Mouse (Mus musculus) gastrocnemius, postnatal 14 days (tissue): ENCODE data around the gene Anxa1. TPM values are rescaled to one million over a fixed set of nuclear protein-coding genes. Genes with fewer than 3 reads are reported as not detected.

Source experiments
- DNase-seq: peaks from one replicate; pipeline ENCODE4 v3.0.0; 2021; ENCODE audit warnings: mixed read lengths
- intact Hi-C: fragments of 180-260 bp; cut with DNase I; formaldehyde crosslinking; loops from one replicate; pipeline ENCODE4 v1.15.1; 2025; ENCODE audit warnings: low total_unique reads
- total RNA-seq, 2 experiments: library from RNA; stranded (reverse); gene quantifications; 2 replicates each; pipeline ENCODE4 v1.2.3; 2021

Gene Anxa1
- total RNA-seq, 2 experiments from 2014 or later = 21.7 to 22.2 TPM

DNA sequence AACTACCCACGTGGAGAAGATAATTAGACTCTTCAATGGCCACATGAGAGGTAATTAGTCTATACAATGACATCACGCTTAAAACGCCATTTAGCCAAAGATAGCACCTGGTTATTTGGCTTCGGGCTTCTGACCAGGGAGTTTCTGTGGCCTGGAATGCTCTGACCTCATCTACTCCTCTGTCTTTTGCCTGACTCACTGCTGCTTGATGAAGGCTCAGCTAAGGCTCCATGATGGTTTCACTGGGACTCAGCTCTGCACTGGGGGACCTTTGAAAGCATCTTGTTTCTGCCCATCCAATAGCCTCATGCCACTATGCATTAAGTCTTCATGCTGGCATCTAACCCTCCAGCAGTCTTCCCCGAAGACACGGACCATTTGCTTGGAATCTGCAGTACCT, 2.5 kb downstream of the Anxa1 start:
- no peak for DNase-seq
- intact Hi-C loops = no loop called here

- DNase-seq = no peak
- intact Hi-C loops = no loop called here
Observed at GRCm38 (mm10) chr19:20386296-20386695, 4.4 kb downstream of the Anxa1 start.

- DNase-seq = no peak
- intact Hi-C loops = no loop called here
Observed at GRCm38 (mm10) chr19:20385645-20386044, 5.1 kb downstream of the Anxa1 start.

DNA sequence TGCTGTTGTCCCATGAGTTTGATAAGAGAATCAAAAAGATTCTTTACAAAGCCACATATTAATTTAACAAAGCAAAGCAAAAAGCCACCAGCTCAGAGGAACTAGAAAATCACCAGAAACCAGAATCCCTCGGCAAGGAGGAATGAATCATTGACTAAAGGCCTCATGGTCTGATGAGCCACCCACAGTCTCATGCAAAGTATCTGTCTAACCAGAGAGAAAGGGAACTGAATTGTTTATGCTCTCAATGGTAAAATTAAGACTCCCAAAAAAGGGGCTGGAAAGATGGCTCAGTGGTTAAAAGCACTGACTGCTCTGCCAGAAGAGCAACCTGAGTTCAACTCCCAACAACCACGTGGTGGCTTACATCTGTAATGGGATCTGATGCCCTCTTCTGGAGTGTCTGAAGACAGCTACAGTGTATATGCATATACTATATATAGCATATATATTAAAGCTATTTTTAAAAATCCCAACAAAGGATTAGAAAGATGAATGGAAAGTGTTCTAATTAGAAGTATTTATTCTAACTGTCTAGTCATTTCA, 9.5 kb downstream of the Anxa1 start:
- intact Hi-C loops = no loop called here
- no peak for DNase-seq

DNA sequence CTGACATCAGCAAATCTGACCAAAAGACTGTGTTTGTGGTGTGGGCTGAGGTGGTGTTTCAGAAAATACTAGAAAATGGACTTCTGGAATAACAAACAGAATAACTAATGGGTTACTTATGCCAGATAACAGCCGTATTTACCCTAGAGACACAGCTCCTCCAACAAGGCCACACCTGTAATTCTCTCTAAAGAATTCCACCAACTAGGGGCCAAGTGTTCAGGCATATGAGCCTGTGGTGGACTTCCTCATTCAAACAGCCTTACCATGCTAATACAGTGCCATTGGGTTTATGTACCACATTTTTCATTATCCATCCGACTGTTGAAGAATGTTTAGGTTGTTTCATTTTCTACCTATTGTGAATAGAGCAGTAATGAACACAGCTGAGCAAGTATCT, 20.6 kb downstream of the Anxa1 start:
- DNase-seq = no peak
- intact Hi-C loops = no loop called here

DNA sequence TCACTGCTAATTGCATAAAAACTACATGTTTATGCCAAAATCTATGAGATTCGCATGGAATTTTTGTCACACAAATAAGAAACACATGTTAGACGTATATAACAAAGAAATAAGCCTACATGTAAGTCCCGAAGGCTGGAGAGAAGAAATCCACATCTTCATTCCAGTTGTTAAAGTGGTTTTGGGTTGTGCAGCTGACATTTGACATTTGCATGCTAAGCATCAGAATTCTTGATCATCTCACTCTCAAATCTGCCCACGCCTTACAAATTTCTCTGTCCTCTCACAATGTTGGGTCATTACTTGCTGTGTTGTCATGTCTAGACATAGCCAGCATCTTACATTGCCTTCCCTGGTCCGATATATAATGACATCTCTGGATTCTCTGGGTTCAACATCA, 24.2 kb downstream of the Anxa1 start:
- no peak for DNase-seq
- intact Hi-C loops = loop anchor here (5.0 to 10.0 kb wide), 2 partner anchors 66 to 398 kb away; no protein-coding TSS in a partner anchor

GRCm38 (mm10) chr19:20366010-20366409, 24.7 kb downstream of the Anxa1 start:
- no peak for DNase-seq
- intact Hi-C loops = loop anchor here (5.0 to 10.0 kb wide), 2 partner anchors 66 to 399 kb away; no protein-coding TSS in a partner anchor

GRCm38 (mm10) chr19:20365364-20365763, 25.4 kb downstream of the Anxa1 start:
- no peak for DNase-seq
- intact Hi-C loops = loop anchor here (5.0 to 10.0 kb wide), 2 partner anchors 67 to 399 kb away; no protein-coding TSS in a partner anchor

DNA sequence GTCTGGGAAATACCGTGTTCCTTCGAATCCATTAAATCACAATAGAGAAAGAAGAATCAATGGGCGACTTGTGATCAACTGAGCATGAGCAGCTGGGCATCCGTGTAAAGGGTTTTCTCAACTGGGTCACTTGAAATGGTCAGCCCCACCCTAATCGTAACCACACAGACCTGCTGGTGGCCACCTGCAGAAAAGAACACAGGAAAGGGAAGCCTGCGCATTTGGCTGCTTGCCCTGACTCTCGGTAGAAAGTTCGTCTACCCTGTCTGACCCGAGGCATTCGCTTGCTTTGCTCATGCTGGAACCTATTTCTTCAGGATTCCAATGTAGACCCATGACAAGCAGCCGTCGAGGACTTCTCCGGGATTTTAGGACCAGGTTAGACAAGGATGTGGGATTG, 25.8 kb downstream of the Anxa1 start:
- no peak for DNase-seq
- intact Hi-C loops = loop anchor here (5.0 to 10.0 kb wide), 2 partner anchors 67 to 400 kb away; no protein-coding TSS in a partner anchor

DNA sequence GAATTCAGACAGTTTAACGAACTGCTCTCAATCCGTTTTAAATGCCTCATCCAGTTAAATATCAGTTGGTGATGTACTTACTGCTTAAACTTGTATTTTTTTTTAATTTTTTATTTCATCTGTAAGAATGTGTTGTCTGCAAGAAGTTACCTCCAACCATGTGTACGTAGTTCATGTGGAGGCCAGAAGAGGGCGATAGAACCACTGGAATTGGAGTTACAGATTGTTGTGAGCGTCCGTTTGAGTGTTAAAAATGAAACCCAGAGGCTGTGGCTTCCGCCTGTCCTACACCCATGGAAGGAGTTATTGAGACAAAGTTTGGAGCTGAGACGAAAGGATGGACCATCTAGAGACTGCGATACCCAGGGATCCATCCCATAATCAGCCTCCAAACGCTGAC, 27.5 kb downstream of the Anxa1 start:
- intact Hi-C loops = loop anchor here (10.0 kb wide), 1 partner anchor 402 kb away; no protein-coding TSS in a partner anchor

GRCm38 (mm10) chr19:20361917-20362577, 28.7 kb downstream of the Anxa1 start:
- no peak for DNase-seq
- intact Hi-C loops = loop anchor here (10.0 kb wide), 1 partner anchor 403 kb away; no protein-coding TSS in a partner anchor

More for the DNA sequence above, 27.5 kb downstream of the Anxa1 start:
- no peak for DNase-seq

DNA sequence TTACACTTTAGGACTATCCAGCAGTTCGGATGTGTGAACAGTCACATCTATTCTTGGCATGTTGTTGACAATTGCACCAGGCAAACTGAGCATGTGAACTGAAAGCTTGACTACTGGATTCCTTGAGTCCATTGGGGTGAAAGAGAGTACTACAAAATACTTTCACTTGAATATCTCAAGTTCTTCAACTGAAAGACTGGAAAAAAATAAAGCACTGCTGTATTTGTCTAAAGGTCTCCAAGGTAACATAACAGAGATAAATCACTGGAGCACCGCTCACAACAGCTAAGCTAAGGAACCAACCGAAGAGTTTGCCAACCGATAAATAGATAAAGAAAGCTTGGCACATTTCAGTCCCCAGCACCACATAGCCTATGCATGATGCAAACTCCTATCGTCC, 32.1 kb downstream of the Anxa1 start:
- intact Hi-C loops = no loop called here
- no peak for DNase-seq

DNA sequence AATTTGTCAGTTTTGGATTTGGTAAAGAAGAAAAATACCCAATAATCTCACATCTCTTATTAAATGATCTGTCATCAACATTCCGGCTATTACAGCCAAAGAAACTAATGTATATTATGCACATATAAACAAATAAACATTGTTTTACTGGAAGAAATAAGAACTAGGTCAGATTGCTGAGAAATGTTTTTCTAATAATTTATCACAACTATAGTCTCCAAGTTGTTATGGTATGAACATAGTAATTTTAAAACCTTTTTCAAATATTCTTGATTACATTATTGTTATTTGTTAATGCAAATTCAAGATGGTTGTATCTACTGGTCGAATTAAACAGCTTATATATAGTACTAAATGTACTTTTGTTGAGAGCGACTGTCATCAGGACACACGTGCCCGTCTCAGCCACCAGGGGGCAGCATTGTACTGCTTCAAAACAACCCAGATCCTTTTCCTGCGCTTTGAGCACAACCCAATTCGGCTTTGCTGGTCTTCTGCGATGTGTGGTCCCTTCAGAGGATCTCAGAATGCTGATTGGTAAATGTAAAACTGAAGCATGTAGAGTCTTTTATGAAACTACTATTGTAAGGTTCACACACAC, 45.3 kb downstream of the Anxa1 start:
- DNase-seq = peak; percentile 70
- intact Hi-C loops = no loop called here

DNA sequence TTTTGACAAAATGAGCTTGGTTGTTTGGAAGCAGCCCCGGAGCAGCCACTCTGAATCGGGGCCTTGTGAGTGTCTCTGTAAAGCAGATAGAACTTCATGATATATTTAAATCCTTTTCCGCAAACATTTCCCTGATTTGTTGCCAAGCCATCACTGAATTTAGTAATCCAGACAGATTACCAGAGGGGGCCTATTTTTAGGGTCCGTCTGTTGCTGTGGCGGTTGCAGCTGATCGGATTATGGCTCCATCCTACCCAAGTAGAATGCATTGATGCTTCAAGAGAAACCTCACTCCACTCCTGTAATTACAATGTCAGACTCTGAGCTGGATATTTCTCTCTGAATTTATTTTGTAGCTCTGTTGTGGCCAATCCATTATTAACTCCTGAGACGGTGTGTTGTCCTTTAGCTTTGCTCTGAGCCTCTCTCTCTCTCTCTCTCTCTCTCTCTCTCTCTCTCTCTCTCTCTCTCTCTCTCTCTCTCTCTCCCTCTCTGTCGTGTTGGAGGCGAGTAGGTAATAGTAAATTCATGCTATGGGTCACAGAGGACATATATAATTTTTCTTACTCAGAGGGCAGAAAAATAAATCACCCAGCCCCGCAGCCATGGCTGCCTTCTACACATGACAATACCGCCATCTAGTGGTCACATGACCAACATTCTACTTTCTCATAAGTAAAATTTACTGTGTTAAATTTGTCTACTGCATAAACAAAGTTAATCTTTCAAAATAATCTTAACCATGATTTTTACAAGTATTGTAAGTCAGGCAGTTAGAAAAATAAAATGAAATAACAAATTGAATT, 46.0 kb downstream of the Anxa1 start:
- intact Hi-C loops = no loop called here
- DNase-seq = no peak

DNA sequence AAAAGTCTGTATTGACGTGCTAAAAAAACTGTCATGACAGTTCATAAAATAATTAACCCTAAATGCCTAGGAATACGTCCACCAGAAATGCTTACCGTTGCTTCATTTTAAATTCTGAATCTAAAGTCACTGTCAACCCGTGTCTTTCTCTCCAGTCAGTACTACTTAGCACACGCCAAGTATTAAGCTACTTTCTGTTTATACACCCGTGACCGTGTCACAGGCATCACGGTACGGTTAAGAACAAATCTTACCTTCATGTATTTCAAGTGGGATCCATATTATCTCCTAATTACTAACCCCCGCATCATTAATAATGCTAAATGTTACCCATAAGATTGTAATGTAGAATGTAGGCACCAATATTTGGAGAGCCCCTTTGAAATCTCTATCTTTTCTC, 46.7 kb downstream of the Anxa1 start:
- intact Hi-C loops = no loop called here
- no peak for DNase-seq

Other genes starting within 250 kb of the Anxa1 start
- gene Aldh1a1, start 101.8 kb upstream of the Anxa1 start, total RNA-seq = 10 to 100 TPM; 25.3 to 47.9 TPM